Mouse (Mus musculus): ENCODE measurements around the gene Ceacam9.
A peak's percentile ranks its signal among the peaks of the same experiment; 100 is the strongest.

Ceacam9 gene

GRCm38 (mm10) chr7:16738073-16738696 lies 16.5 kb downstream of the Ceacam9 start, which contains the start of gene Ap2s1:
Ap2s1 (plus strand) TSS chr7:16738410.
- peak; percentile 90 for DNase-seq (ENCODE audit: extremely low read depth, insufficient read length, low spot score)

- no peak for DNase-seq (ENCODE audit: extremely low read depth, insufficient read length, low spot score)
Measured at GRCm38 (mm10) chr7:16739056-16739604, 17.4 kb downstream of the Ceacam9 start.

- DNase-seq (ENCODE audit: extremely low read depth, insufficient read length, low spot score) = no peak
Measured at GRCm38 (mm10) chr7:16745373-16745772, 23.6 kb downstream of the Ceacam9 start.

- DNase-seq (ENCODE audit: extremely low read depth, insufficient read length, low spot score) = no peak
Measured at GRCm38 (mm10) chr7:16746093-16746492, 24.4 kb downstream of the Ceacam9 start.

- DNase-seq (ENCODE audit: extremely low read depth, insufficient read length, low spot score) = no peak
Measured at GRCm38 (mm10) chr7:16747656-16748055, 25.9 kb downstream of the Ceacam9 start.

- no peak for DNase-seq (ENCODE audit: extremely low read depth, insufficient read length, low spot score)
Measured at GRCm38 (mm10) chr7:16752016-16752415, 30.3 kb downstream of the Ceacam9 start.

- no peak for DNase-seq (ENCODE audit: extremely low read depth, insufficient read length, low spot score)
Measured at GRCm38 (mm10) chr7:16755362-16756017, 33.8 kb downstream of the Ceacam9 start.

- DNase-seq (ENCODE audit: extremely low read depth, insufficient read length, low spot score) = no peak
Measured at GRCm38 (mm10) chr7:16758872-16759574, 37.3 kb downstream of the Ceacam9 start.

GRCm38 (mm10) chr7:16760292-16760691 lies 38.6 kb downstream of the Ceacam9 start:
- DNase-seq (ENCODE audit: extremely low read depth, insufficient read length, low spot score) = peak; percentile 63

- DNase-seq (ENCODE audit: extremely low read depth, insufficient read length, low spot score) = no peak
Measured at GRCm38 (mm10) chr7:16761005-16761481, 39.3 kb downstream of the Ceacam9 start.

- DNase-seq (ENCODE audit: extremely low read depth, insufficient read length, low spot score) = no peak
Measured at GRCm38 (mm10) chr7:16761630-16762029, 39.9 kb downstream of the Ceacam9 start.

- no peak for DNase-seq (ENCODE audit: extremely low read depth, insufficient read length, low spot score)
Measured at GRCm38 (mm10) chr7:16763463-16764218, 41.9 kb downstream of the Ceacam9 start.

- no peak for DNase-seq (ENCODE audit: extremely low read depth, insufficient read length, low spot score)
Measured at GRCm38 (mm10) chr7:16766443-16766842, 44.7 kb downstream of the Ceacam9 start.
